20 mouse cellular contexts compared by ENCODE assay signal in the genomic region with DNA sequence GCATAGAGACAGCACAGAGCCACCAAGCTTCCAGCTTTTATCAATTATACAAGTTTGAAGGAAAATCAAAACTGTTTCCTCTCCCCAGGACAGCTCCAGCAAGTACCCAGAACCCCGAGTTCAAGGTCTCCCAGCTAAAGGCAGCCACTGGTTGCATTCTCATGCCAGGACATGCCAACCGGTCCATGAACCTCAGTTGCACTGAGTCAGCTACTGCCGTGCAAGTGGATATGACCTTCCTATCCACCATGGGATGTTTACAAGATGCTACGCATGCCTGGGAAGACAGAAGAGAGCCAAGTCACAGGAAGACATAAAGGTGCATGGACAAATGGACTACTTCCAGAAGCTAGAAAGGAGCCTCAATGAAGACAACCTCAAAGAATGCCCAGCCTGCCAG.
"Had no signal": no experiment of that assay in that cellular context is flagged by ENCODE, and none has a peak within 500 bp of the region (broad histone marks: within the 10 kb centered on the region; RNA-seq: fewer than 3 reads in every experiment).

No protein-coding gene starts in this region.

- H3K4me2 ChIP-seq: kidney, embryonic 15.5 days; limb, embryonic 12.5 days; limb, embryonic 15.5 days; liver, embryonic 13.5 days; midbrain, embryonic 12.5 days; midbrain, embryonic 15.5 days; neural tube, embryonic 12.5 days; neural tube, embryonic 15.5 days; stomach, embryonic 15.5 days had no signal

- H3K27ac ChIP-seq: kidney, embryonic 15.5 days; limb, embryonic 12.5 days; limb, embryonic 15.5 days; liver, embryonic 13.5 days; midbrain, embryonic 12.5 days; midbrain, embryonic 15.5 days; neural tube, embryonic 12.5 days; neural tube, embryonic 15.5 days; stomach, embryonic 15.5 days had no signal

- H3K9ac ChIP-seq: kidney, embryonic 15.5 days; limb, embryonic 12.5 days; limb, embryonic 15.5 days; liver, embryonic 13.5 days; midbrain, embryonic 12.5 days; midbrain, embryonic 15.5 days; neural tube, embryonic 12.5 days; neural tube, embryonic 15.5 days; stomach, embryonic 15.5 days had no signal

- H3K4me3 ChIP-seq: kidney, embryonic 15.5 days; limb, embryonic 12.5 days; limb, embryonic 15.5 days; liver, embryonic 13.5 days; midbrain, embryonic 12.5 days; midbrain, embryonic 15.5 days; neural tube, embryonic 12.5 days; neural tube, embryonic 15.5 days; stomach, embryonic 15.5 days had no signal

- DNase-seq: kidney, adult 8-10 months; kidney, postnatal 10 days; kidney, postnatal 36 days; left cerebral cortex, postnatal 4 days; liver, embryonic 13.5 days; lung, adult 2 months; lung, postnatal 14 days; lung, postnatal 4 days; right cerebral cortex, adult 18-20 months; right cerebral cortex, postnatal 25 days; spleen, adult 18-20 months; thymus, postnatal 25 days had no signal

- H3K36me3 ChIP-seq: midbrain, embryonic 15.5 days; stomach, embryonic 15.5 days had no signal

- H3K4me1 ChIP-seq: neural tube, embryonic 12.5 days had no signal

- H3K27me3 ChIP-seq: kidney, embryonic 15.5 days; limb, embryonic 12.5 days; limb, embryonic 15.5 days; liver, embryonic 13.5 days; midbrain, embryonic 12.5 days; midbrain, embryonic 15.5 days; neural tube, embryonic 12.5 days; neural tube, embryonic 15.5 days; stomach, embryonic 15.5 days had no signal

- ATAC-seq: midbrain, embryonic 15.5 days had no signal

- H3K9me3 ChIP-seq: kidney, embryonic 15.5 days; limb, embryonic 12.5 days; limb, embryonic 15.5 days; liver, embryonic 13.5 days; midbrain, embryonic 12.5 days; midbrain, embryonic 15.5 days; neural tube, embryonic 12.5 days; neural tube, embryonic 15.5 days; stomach, embryonic 15.5 days had no signal
